17 mouse cellular contexts compared by ENCODE assay signal in genomic region chr12:111605619-111606018, GRCm38 (mm10).
"Had no signal": no experiment of that assay in that cellular context is flagged by ENCODE, and none has a peak within 500 bp of the region (broad histone marks: within the 10 kb centered on the region; RNA-seq: fewer than 3 reads in every experiment).

No protein-coding gene starts in this region.

- H3K4me3 ChIP-seq: lung, embryonic 15.5 days; midbrain, embryonic 10.5 days; midbrain, embryonic 12.5 days; myocyte; neural tube, embryonic 12.5 days; stomach, embryonic 15.5 days had no signal

- H3K4me2 ChIP-seq: lung, embryonic 15.5 days; midbrain, embryonic 12.5 days; neural tube, embryonic 12.5 days; stomach, embryonic 15.5 days had no signal

- H3K27me3 ChIP-seq: lung, embryonic 15.5 days; midbrain, embryonic 12.5 days; neural tube, embryonic 12.5 days; stomach, embryonic 15.5 days had no signal

- ATAC-seq: midbrain, embryonic 16.5 days had no signal

- DNase-seq: lung, adult 2 months; lung, postnatal 14 days; lung, postnatal 4 days; midbrain, embryonic 14.5 days; right cerebral cortex, postnatal 14 days; thymus, adult 2 months; thymus, postnatal 25 days; thymus, postnatal 4 days had no signal

- H3K9me3 ChIP-seq: lung, embryonic 15.5 days; midbrain, embryonic 10.5 days; midbrain, embryonic 12.5 days; neural tube, embryonic 12.5 days; stomach, embryonic 15.5 days had no signal

- H3K27ac ChIP-seq: liver, embryonic 14.5 days; lung, embryonic 15.5 days; midbrain, embryonic 10.5 days; midbrain, embryonic 12.5 days; neural tube, embryonic 12.5 days; stomach, embryonic 15.5 days; stomach, postnatal 0 days had no signal

- H3K4me1 ChIP-seq: lung, embryonic 15.5 days; neural tube, embryonic 12.5 days; stomach, embryonic 15.5 days had no signal

- H3K9ac ChIP-seq: liver, embryonic 14.5 days; lung, embryonic 15.5 days; midbrain, embryonic 12.5 days; neural tube, embryonic 12.5 days; stomach, embryonic 15.5 days had no signal
